Mouse (Mus musculus) neural tube, embryonic 11.5 days (tissue): ENCODE data around the gene H1foo. TPM values are rescaled to one million over a fixed set of nuclear protein-coding genes. Genes with fewer than 3 reads are reported as not detected.

Experiments used
- ATAC-seq: fragments of 200-750 bp; cut with Nextera tagmentation; 2 replicates; pipeline ENCODE4 v1.8.0; 2017; ENCODE audit warnings: moderate number of reproducible peaks, mild to moderate bottlenecking, moderate TSS enrichment, moderate library complexity; ENCODE audit not compliant: insufficient read depth, low FRiP score, low TSS enrichment
- DNase-seq: peaks from one replicate; pipeline ENCODE4 v3.0.0-alpha.2; 2015; ENCODE audit warnings: low spot score
- H3K27ac ChIP-seq: fragments of 300-500 bp; sonication (generic); 2 replicates; pipeline ENCODE4 v1.5.1; 2014; ENCODE audit warnings: low read depth, mild to moderate bottlenecking, low read length
- H3K27me3 ChIP-seq: fragments of 300-500 bp; sonication (generic); 2 replicates; pipeline ENCODE4 v1.6.1; 2014; ENCODE audit warnings: mild to moderate bottlenecking, low read length, mixed read lengths; ENCODE audit not compliant: control insufficient read depth, insufficient read depth
- H3K36me3 ChIP-seq: fragments of 300-500 bp; sonication (generic); 2 replicates; pipeline ENCODE4 v1.6.1; 2014; ENCODE audit warnings: mild to moderate bottlenecking, low read length, moderate library complexity, mixed read lengths; ENCODE audit not compliant: control insufficient read depth, insufficient read depth
- H3K4me1 ChIP-seq: fragments of 300-500 bp; sonication (generic); 2 replicates; pipeline ENCODE4 v1.6.1; 2014; ENCODE audit warnings: low read length, mixed read lengths; ENCODE audit not compliant: control insufficient read depth, insufficient read depth
- H3K4me2 ChIP-seq: fragments of 300-500 bp; sonication (generic); 2 replicates; pipeline ENCODE4 v1.6.1; 2014; ENCODE audit warnings: low read depth, mild to moderate bottlenecking, moderate library complexity
- H3K4me3 ChIP-seq: fragments of 300-500 bp; sonication (generic); 2 replicates; pipeline ENCODE4 v1.5.1; 2014; ENCODE audit warnings: low read depth, low read length
- H3K9ac ChIP-seq: fragments of 300-500 bp; sonication (generic); 2 replicates; pipeline ENCODE4 v1.6.1; 2014; ENCODE audit warnings: mild to moderate bottlenecking, low read length
- H3K9me3 ChIP-seq: fragments of 300-500 bp; sonication (generic); 2 replicates; pipeline ENCODE4 v1.6.1; 2016; ENCODE audit warnings: low read length; ENCODE audit not compliant: control insufficient read depth
- whole genome bisulfite sequencing: fragments of 180-500 bp; shearing (Covaris S2); extraction: QIAGEN DNeasy Blood & Tissue Kit; methylation state at CpG from one replicate; pipeline ENCODE4 v1.1.7; 2014; 5-methylcytosine and 5-hydroxymethylcytosine counted together
- polyA plus RNA-seq: library from polyadenylated mRNA; unstranded; fragments of >200 nt; fragmentation: Nextera tagmentation; extraction: Ambion mirVana; gene quantifications from 2 replicates; pipeline ENCODE4 v1.2.1, GENCODE M21; 2014

The H1foo gene
- polyA plus RNA-seq, 1 experiment from 2014 or later = not detected

DNA sequence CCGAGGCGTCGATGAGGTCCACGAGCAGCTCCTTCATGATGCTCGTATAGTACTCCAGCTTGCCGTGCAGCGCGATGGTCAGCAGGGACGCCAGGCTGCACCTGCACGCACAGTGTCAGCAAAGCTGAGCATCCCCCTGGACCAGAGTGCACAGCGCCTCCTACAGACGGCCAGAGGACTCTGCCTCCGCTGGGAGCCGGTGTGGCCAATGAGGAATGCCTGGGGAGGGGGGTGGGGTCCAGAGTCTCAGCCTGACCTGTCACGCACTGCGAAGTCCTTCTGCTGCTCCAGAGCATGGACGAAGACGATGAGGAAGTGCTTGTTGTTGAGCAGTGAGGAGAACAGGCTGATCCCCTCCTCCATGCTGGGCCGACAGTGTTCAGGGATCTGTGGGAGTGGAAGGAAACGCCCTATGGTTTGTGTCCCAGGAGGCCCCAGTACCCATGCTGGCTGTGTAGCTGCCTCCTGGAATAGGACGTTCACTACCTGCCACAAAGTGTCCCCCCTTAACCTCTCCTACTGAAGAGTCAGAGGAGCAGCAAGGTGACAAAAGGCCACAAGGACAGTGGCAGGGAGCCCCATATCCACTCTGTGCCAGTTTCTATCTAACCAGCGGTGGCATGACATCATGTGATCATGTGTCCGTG is 17.8 kb downstream of the H1foo start:
- WGBS = 33% methylated on average over 23 of the region's 23 CpGs
- Histone ChIP-seq H3K27ac (no peak overlapping the region), H3K9me3 (no peaks in the 10 kb centered on the region), H3K36me3 (no peaks in the 10 kb centered on the region), H3K4me1 (peaks cover 3% of the 10 kb centered on the region), H3K4me3 (no peak overlapping the region), H3K9ac (no peak overlapping the region), H3K27me3 (no peaks in the 10 kb centered on the region), H3K4me2 (no peak overlapping the region)
- ATAC-seq (no peak), DNase-seq (peak; percentile 45)

- H3K4me2 ChIP-seq = no peak overlapping the region
- H3K36me3 ChIP-seq = no peaks in the 10 kb centered on the region
- no peak overlapping the region for H3K27ac ChIP-seq
- no peak for DNase-seq
- no peak for ATAC-seq
- no peaks in the 10 kb centered on the region for H3K27me3 ChIP-seq
- 84% methylated on average over 9 of the region's 9 CpGs for WGBS
- no peaks in the 10 kb centered on the region for H3K9me3 ChIP-seq
- H3K9ac ChIP-seq = no peak overlapping the region
- no peaks in the 10 kb centered on the region for H3K4me1 ChIP-seq
- H3K4me3 ChIP-seq = no peak overlapping the region
These were observed 18.9 kb downstream of the H1foo start for GRCm38 (mm10) chr6:115963656-115964055.

- no peaks in the 10 kb centered on the region for H3K4me1 ChIP-seq
- no peak overlapping the region for H3K9ac ChIP-seq
- ATAC-seq = no peak
- no peak overlapping the region for H3K27ac ChIP-seq
- H3K4me2 ChIP-seq = no peak overlapping the region
- no peak overlapping the region for H3K4me3 ChIP-seq
- 92% methylated on average over 19 of the region's 19 CpGs for WGBS
- no peak for DNase-seq
- H3K36me3 ChIP-seq = no peaks in the 10 kb centered on the region
- no peaks in the 10 kb centered on the region for H3K27me3 ChIP-seq
- no peaks in the 10 kb centered on the region for H3K9me3 ChIP-seq
These were observed 21.7 kb downstream of the H1foo start for GRCm38 (mm10) chr6:115966227-115966966.

DNA sequence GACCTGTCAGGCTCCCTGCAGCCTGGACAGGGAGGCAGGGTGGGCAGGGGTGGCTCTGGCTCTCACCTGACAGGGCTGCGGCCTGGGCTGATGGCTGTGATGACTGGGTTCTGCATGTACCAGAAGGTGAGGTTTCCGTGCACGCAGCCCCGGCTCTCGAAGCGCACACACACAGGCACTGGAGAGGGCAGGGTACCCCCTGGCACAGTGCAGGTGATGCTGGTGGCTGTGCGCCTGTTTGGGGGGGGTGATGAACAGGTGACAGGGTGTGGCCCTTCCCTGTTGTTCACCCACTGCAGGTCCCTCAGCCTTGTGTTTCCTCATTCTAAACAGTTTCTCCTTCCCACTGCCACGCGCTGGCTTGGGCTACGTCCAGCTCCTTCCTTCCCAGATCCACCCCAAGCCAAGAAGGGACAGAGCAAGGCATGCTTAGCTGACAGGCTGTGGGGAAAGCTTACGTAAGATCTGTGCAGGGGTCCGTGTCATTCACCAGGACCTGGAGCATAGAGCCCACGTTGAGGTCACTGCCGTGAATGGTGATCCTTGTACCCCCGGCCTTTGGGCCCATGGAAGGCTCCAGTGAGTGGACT is 22.6 kb downstream of the H1foo start:
- Histone ChIP-seq H3K9me3 (no peaks in the 10 kb centered on the region), H3K4me1 (no peaks in the 10 kb centered on the region), H3K4me3 (no peak overlapping the region), H3K36me3 (no peaks in the 10 kb centered on the region), H3K27ac (no peak overlapping the region), H3K9ac (no peak overlapping the region), H3K27me3 (no peaks in the 10 kb centered on the region), H3K4me2 (no peak overlapping the region)
- 96% methylated on average over 15 of the region's 15 CpGs for WGBS
- ATAC-seq (no peak), DNase-seq (no peak)

DNA sequence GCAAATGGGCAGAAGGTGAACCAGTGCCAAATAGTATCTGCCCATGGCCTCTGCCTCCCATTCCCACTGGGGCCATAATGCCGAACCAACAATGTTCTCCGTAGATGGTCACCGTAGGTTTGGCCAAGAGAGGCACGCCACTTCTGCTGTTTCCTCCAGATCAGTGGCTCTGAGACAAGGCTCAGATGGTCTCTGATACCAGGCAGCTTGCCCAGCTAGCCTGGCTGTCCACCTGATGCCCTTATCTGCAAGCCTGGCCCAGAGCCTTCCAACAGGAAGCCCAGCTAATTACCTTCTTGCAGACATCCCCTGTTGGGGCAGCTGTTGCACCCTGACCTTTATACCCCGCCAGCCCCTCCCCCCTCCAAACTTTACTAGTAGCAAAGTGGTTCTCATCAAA is 23.3 kb downstream of the H1foo start:
- ATAC-seq = no peak
- Histone ChIP-seq H3K27me3 (no peaks in the 10 kb centered on the region), H3K36me3 (no peaks in the 10 kb centered on the region), H3K4me2 (no peak overlapping the region), H3K9me3 (no peaks in the 10 kb centered on the region), H3K4me3 (no peak overlapping the region), H3K4me1 (no peaks in the 10 kb centered on the region), H3K27ac (no peak overlapping the region), H3K9ac (no peak overlapping the region)
- WGBS = 83% methylated on average over 5 of the region's 5 CpGs
- DNase-seq = no peak

GRCm38 (mm10) chr6:115968700-115969099 is 24.0 kb downstream of the H1foo start:
- Histone ChIP-seq H3K27ac (no peak overlapping the region), H3K9me3 (no peaks in the 10 kb centered on the region), H3K27me3 (no peaks in the 10 kb centered on the region), H3K36me3 (no peaks in the 10 kb centered on the region), H3K9ac (no peak overlapping the region), H3K4me3 (no peak overlapping the region), H3K4me2 (no peak overlapping the region), H3K4me1 (no peaks in the 10 kb centered on the region)
- ATAC-seq (no peak), DNase-seq (no peak)
- 83% methylated on average over 6 of the region's 6 CpGs for WGBS

- Histone ChIP-seq H3K27ac (no peak overlapping the region), H3K27me3 (no peaks in the 10 kb centered on the region), H3K4me2 (no peak overlapping the region), H3K9me3 (no peaks in the 10 kb centered on the region), H3K36me3 (no peaks in the 10 kb centered on the region), H3K4me3 (no peak overlapping the region), H3K4me1 (no peaks in the 10 kb centered on the region), H3K9ac (no peak overlapping the region)
- ATAC-seq (no peak), DNase-seq (no peak)
- WGBS = 83% methylated on average over 9 of the region's 9 CpGs
These were observed 24.4 kb downstream of the H1foo start for GRCm38 (mm10) chr6:115969103-115969502.

GRCm38 (mm10) chr6:115969952-115970351 is 25.2 kb downstream of the H1foo start:
- no peak overlapping the region for H3K4me3 ChIP-seq
- no peaks in the 10 kb centered on the region for H3K9me3 ChIP-seq
- no peaks in the 10 kb centered on the region for H3K4me1 ChIP-seq
- no peaks in the 10 kb centered on the region for H3K27me3 ChIP-seq
- no peak for DNase-seq
- ATAC-seq = no peak
- no peak overlapping the region for H3K27ac ChIP-seq
- H3K9ac ChIP-seq = no peak overlapping the region; the same call in 1 of the 2 replicates
- WGBS = 65% methylated on average over 4 of the region's 6 CpGs
- H3K4me2 ChIP-seq = no peak overlapping the region
- no peaks in the 10 kb centered on the region for H3K36me3 ChIP-seq
